Mouse (Mus musculus) cerebellum, adult 2 months (tissue): ENCODE measurements at regions not wholly inside any gene's neighbourhood (a gene's known extent, or its start where the extent isn't known, plus 50 kb on each side); places are given as distances from the start of the nearest gene placed in this dataset.

Experiments used
- DNase-seq, 2 experiments: peaks; one replicate each; pipeline ENCODE4 v3.0.0; 2021
- H3K27ac ChIP-seq: fragments of 200-500 bp; 2 replicates; pipeline ENCODE4 v1.5.1; 2012; ENCODE audit warnings: low read length, control low read depth, inconsistent platforms; ENCODE audit not compliant: insufficient read depth
- H3K27me3 ChIP-seq: fragments of 200-500 bp; 2 replicates; pipeline ENCODE4 v1.6.1; 2012; ENCODE audit warnings: inconsistent platforms, mild to moderate bottlenecking, low read length, moderate library complexity; ENCODE audit not compliant: control insufficient read depth, insufficient read depth
- H3K4me1 ChIP-seq: fragments of 200-500 bp; 2 replicates; pipeline ENCODE4 v1.6.1; 2011; ENCODE audit warnings: low read length; ENCODE audit not compliant: control insufficient read depth, insufficient read depth
- H3K4me3 ChIP-seq: fragments of 200-500 bp; replicated peaks from 2 replicates; pipeline ENCODE3; 2011; ENCODE audit warnings: mild to moderate bottlenecking, low read depth, low read length, control low read depth; ENCODE audit not compliant: insufficient read depth
- CTCF ChIP-seq: fragments of 200-500 bp; IDR thresholded peaks from 2 replicates; pipeline ENCODE4 v1.5.1; 2011; ENCODE audit warnings: low read depth, mild to moderate bottlenecking, control low read depth, low read length, moderate library complexity, borderline replicate concordance; ENCODE audit not compliant: insufficient read depth
- POLR2A ChIP-seq: fragments of 200-500 bp; IDR thresholded peaks from 2 replicates; pipeline ENCODE4 v1.6.1; 2011; ENCODE audit warnings: low read length, control low read depth, borderline replicate concordance; ENCODE audit not compliant: insufficient read depth
- WGBS: fragments of 180-500 bp; shearing (Covaris S2); methylation state at CpG from one replicate; pipeline ENCODE4 v1.1.7; 2018; 5-methylcytosine and 5-hydroxymethylcytosine counted together

DNA sequence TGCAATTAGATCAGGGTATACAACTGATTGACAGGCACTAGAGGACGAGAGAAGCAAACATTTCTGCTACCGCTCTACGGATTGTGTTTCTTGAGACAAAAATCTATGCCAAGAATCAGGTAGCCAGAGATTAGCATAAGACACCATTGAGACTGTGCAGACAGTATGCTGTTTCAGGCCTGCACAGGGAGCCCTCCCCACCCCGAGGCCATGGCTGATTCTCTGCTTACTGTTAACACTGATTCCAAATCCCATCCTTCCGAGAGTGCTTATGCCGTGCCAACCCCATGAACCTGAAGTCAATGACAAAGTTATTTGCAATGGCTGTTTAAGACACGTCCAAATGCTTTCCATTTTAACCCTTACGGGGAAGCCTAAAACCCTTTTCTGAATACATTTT, 78.8 kb downstream of the Rps12 start:
- no peak overlapping the region for H3K4me3 ChIP-seq

DNA sequence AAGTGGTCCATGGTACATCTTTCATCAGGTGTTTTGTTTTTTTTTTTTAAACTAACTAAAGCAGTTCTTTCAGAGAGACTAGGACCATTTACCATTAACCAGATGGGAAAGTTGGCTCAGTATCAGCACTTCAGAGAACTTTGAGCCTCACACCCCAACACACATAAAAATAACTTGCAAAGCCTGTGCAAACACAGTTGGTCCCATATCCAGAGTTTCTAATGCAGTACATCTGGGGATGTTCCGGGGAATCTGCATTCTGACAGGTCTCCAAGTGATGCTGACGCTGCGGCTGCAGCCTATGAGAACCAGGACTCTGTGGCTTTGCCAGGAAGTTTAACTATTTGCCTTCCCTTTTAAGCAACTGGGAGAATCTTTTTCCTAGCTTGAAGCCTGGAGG, 79.9 kb downstream of the Rps12 start:
- 24% methylated on average over 3 of the region's 3 CpGs for WGBS
- TF ChIP-seq CTCF = no peak
- TF ChIP-seq POLR2A = no peak
- DNase-seq = no peak
- Histone ChIP-seq H3K4me1 (no peaks in the 10 kb centered on the region), H3K27me3 (no peaks in the 10 kb centered on the region), H3K27ac (no peak overlapping the region), H3K4me3 (no peak overlapping the region)

More for the DNA sequence above, 78.8 kb downstream of the Rps12 start:
- H3K27me3 ChIP-seq = no peaks in the 10 kb centered on the region
- no peaks in the 10 kb centered on the region for H3K4me1 ChIP-seq
- WGBS = 76% methylated on average over 8 of the region's 8 CpGs
- TF ChIP-seq POLR2A = no peak
- no peak for TF ChIP-seq CTCF
- no peak for DNase-seq
- no peak overlapping the region for H3K27ac ChIP-seq

DNA sequence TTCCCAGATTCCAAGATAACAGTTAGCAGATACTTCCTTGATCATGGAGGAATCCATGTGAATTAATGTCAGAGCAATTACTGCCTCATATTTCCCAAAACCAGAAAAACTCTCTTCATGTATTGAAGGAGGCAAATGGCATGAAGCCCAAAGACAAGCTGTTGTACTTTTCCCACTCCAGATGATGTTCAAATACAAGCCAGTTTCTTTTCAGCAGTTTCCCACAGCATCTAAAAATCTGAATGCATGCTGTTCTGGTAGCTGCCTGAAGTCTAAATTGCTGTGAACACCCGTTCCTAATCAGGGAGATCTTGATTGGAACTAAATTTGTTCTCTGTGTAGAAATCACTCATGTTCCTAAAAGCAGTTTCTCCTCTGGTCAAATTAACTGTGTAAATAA, 83.0 kb downstream of the Rps12 start:
- H3K4me3 ChIP-seq = no peak overlapping the region
- H3K27me3 ChIP-seq = no peaks in the 10 kb centered on the region
- TF ChIP-seq CTCF (no peak), POLR2A (no peak)
- 37% methylated on average over 1 of the region's 1 CpGs for WGBS
- no peak overlapping the region for H3K27ac ChIP-seq
- no peaks in the 10 kb centered on the region for H3K4me1 ChIP-seq
- no peak for DNase-seq

DNA sequence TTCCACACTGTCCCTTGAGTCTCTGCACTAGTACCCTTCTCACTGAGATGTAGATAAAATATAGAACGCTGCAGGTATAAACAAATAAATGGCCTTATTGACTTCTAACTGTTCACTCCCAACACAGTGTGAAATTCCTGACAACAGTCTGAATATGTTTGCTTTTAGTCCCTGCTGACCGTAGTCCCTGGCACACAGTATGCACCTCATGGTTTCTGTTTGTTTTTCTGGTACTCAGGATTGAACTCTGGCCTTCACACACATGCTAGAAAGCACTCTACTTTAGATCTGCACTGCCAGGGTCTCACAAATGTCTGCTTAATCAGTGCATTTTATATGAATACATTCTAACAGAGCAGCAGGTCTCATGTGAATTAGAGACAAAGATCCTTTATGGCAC, 95.8 kb downstream of the Rps12 start:
- DNase-seq = no peak
- H3K27ac ChIP-seq = no peak overlapping the region
- WGBS = 78% methylated on average over 2 of the region's 2 CpGs
- no peaks in the 10 kb centered on the region for H3K4me1 ChIP-seq
- no peaks in the 10 kb centered on the region for H3K27me3 ChIP-seq
- no peak for TF ChIP-seq POLR2A
- TF ChIP-seq CTCF = no peak
- H3K4me3 ChIP-seq = no peak overlapping the region

DNA sequence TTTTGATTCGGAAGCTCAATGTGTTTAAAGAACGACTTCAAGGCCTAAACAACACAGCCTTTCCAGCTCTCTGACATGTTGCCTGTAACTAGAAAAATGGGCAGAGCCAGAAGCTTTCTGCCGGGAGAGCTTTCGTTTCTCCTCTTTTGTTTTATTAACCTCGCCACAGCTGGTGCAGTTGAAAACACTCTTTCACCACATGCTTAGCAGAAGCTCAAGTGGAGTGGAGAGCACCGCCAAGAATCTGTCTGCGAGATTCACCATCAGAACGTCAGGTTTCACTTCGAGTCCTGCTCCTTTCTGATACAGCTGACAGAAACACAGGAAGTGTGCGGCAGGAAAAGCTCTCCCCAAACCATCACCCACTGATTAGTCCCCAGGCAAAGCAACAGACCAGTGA, 100.1 kb downstream of the Rps12 start:
- H3K4me1 ChIP-seq = no peaks in the 10 kb centered on the region
- H3K27me3 ChIP-seq = no peaks in the 10 kb centered on the region
- no peak for TF ChIP-seq POLR2A
- TF ChIP-seq CTCF = no peak
- H3K27ac ChIP-seq = no peak overlapping the region
- DNase-seq = no peak
- 16% methylated on average over 10 of the region's 10 CpGs for WGBS
- no peak overlapping the region for H3K4me3 ChIP-seq

DNA sequence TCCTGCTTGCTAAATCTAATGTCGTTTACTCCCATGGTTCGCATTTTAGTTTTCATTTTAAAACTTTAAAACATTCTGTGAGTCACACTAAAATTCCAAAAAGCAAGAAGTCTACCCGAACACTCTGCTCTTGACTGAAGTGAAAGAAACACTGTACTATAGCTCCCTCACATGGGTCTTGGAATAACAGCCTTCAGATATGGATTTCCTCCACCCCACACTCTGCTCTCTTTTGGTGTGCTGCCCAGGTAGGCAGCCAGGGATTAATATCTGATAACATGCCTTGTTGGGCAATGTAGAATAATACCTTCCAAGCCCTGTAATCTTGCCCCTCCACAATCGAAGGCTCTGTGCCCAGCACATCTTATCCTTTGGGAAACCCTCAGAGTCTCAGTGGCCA, 104.0 kb downstream of the Rps12 start:
- DNase-seq = no peak
- no peak for TF ChIP-seq CTCF
- no peak for TF ChIP-seq POLR2A
- WGBS = 67% methylated on average over 4 of the region's 4 CpGs
- H3K27ac ChIP-seq = no peak overlapping the region
- no peak overlapping the region for H3K4me3 ChIP-seq
- no peaks in the 10 kb centered on the region for H3K4me1 ChIP-seq
- no peaks in the 10 kb centered on the region for H3K27me3 ChIP-seq

DNA sequence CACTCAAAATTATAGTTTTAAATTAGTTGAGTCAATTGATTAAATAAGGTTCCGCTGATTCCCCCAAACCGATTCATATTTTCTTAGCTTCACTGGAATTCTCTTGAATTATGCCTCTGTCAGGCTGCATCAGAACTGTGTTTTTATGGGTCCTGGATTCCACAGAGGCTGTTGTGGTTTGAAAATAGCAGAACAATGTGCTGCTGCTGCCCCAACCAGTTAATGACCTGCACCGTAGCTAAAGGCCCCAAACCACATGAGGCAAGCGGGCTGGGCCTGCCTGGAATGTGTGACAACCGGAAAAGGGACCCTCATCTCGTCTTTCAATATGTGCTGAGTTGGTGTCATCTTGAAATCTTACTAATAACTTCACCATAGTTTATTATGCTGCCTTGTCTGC, 111.2 kb downstream of the Rps12 start:
- Histone ChIP-seq H3K4me1 (no peaks in the 10 kb centered on the region), H3K4me3 (no peak overlapping the region), H3K27me3 (no peaks in the 10 kb centered on the region), H3K27ac (no peak overlapping the region)
- WGBS = 78% methylated on average over 6 of the region's 6 CpGs
- TF ChIP-seq POLR2A (no peak), CTCF (no peak)
- DNase-seq = no peak

DNA sequence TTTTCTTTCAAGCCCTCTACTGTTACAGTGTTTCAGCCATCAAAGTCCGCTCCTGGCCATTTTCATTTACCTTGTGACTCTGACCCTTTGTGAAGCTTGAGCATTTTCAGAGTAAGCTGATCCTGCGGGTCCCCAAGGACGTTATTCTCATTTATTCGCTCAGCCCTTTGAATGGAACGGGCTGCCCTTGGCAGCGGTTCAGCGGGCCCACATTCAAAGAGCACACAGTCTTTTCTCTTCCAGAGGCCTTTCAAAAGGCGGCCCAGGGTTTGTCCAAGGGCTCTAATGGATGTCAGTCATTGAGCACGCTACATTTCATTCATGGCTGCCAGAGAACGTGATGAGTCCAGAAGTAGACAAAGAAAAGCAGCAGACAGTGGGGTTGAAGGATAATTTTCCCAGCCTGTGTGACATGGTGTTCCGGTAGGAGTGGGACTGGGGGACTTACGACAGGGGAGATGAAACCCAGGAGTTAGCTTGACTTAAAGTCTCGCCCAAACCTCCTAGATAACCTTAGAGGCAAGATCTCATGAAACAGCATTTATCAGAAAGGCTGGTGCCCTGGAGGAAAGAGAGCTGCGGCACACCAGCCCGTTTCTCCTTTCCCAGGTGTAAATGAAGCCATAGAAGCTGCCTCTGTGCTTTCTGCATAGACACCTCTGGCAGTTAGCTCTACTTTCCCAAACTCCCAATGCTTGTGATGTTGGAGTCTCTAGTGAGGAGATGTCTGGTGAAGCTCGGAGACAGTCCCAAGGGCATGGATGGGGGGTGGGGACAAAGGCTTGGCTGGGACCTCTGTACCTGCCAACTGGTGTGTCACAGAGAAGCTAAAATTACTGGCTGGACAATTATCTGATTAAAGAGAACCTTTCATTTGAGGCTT, 112.2 kb downstream of the Rps12 start:
- Histone ChIP-seq H3K4me1 (no peaks in the 10 kb centered on the region), H3K27ac (no peak overlapping the region), H3K27me3 (no peaks in the 10 kb centered on the region), H3K4me3 (no peak overlapping the region)
- TF ChIP-seq CTCF (no peak), POLR2A (no peak)
- 24% methylated on average over 16 of the region's 16 CpGs for WGBS
- peak; percentile 11 to 14 for DNase-seq
